Mouse (Mus musculus) intestine, postnatal 0 days (tissue): ENCODE results near the gene Taldo1. TPM values are rescaled to one million over a fixed set of nuclear protein-coding genes. Genes with fewer than 3 reads are reported as not detected.

Source experiments
- ATAC-seq: fragments of 200-750 bp; cut with Nextera tagmentation; 2 replicates; pipeline ENCODE4 v1.8.0; 2017; ENCODE audit warnings: mild to moderate bottlenecking, moderate TSS enrichment, moderate library complexity
- H3K27ac ChIP-seq: fragments of 300-500 bp; sonication (generic); 2 replicates; pipeline ENCODE4 v1.5.1; 2014; ENCODE audit warnings: mild to moderate bottlenecking, low read depth, low read length, moderate library complexity
- H3K27me3 ChIP-seq: fragments of 300-500 bp; sonication (generic); replicated peaks from 2 replicates; pipeline ENCODE4 v1.6.1; 2014; ENCODE audit warnings: low read length, mixed read lengths; ENCODE audit not compliant: control insufficient read depth, insufficient read depth
- H3K36me3 ChIP-seq: fragments of 300-500 bp; sonication (generic); 2 replicates; pipeline ENCODE4 v1.6.1; 2014; ENCODE audit warnings: mild to moderate bottlenecking, moderate library complexity; ENCODE audit not compliant: control insufficient read depth, insufficient read depth
- H3K4me1 ChIP-seq: fragments of 300-500 bp; sonication (generic); replicated peaks from 2 replicates; pipeline ENCODE4 v1.6.1; 2014; ENCODE audit warnings: antibody characterized with exemption, low read length, mixed read lengths; ENCODE audit not compliant: control insufficient read depth, insufficient read depth
- H3K4me2 ChIP-seq: fragments of 300-500 bp; sonication (generic); replicated peaks from 2 replicates; pipeline ENCODE4 v1.6.1; 2014; ENCODE audit warnings: low read depth, mild to moderate bottlenecking, moderate library complexity
- H3K4me3 ChIP-seq: fragments of 300-500 bp; sonication (generic); 2 replicates; pipeline ENCODE4 v1.5.1; 2014; ENCODE audit warnings: low read depth, low read length
- H3K9ac ChIP-seq: fragments of 300-500 bp; sonication (generic); 2 replicates; pipeline ENCODE4 v1.6.1; 2014; ENCODE audit warnings: mild to moderate bottlenecking, low read depth, low read length
- H3K9me3 ChIP-seq: fragments of 300-500 bp; sonication (generic); 2 replicates; pipeline ENCODE4 v1.6.1; 2016; ENCODE audit warnings: mixed run types; ENCODE audit not compliant: control insufficient read depth
- CTCF ChIP-seq: sonication (generic); IDR thresholded peaks from 2 replicates; pipeline ENCODE4 v1.5.1; 2016; ENCODE audit warnings: low read depth, mild to moderate bottlenecking, control low read depth, antibody characterized with exemption, moderate library complexity
- WGBS: fragments of 180-500 bp; shearing (Covaris S2); extraction: QIAGEN DNeasy Blood & Tissue Kit; methylation state at CpG from one replicate; pipeline ENCODE4 v1.1.7; 2014; 5-methylcytosine and 5-hydroxymethylcytosine counted together
- polyA plus RNA-seq: library from polyadenylated mRNA; unstranded; fragments of >200 nt; fragmentation: Nextera tagmentation; extraction: Ambion mirVana; gene quantifications from 2 replicates; pipeline ENCODE4 v1.2.1, GENCODE M21; 2015

Taldo1 gene
- 706 and 711 TPM in 2 replicates for polyA plus RNA-seq

DNA sequence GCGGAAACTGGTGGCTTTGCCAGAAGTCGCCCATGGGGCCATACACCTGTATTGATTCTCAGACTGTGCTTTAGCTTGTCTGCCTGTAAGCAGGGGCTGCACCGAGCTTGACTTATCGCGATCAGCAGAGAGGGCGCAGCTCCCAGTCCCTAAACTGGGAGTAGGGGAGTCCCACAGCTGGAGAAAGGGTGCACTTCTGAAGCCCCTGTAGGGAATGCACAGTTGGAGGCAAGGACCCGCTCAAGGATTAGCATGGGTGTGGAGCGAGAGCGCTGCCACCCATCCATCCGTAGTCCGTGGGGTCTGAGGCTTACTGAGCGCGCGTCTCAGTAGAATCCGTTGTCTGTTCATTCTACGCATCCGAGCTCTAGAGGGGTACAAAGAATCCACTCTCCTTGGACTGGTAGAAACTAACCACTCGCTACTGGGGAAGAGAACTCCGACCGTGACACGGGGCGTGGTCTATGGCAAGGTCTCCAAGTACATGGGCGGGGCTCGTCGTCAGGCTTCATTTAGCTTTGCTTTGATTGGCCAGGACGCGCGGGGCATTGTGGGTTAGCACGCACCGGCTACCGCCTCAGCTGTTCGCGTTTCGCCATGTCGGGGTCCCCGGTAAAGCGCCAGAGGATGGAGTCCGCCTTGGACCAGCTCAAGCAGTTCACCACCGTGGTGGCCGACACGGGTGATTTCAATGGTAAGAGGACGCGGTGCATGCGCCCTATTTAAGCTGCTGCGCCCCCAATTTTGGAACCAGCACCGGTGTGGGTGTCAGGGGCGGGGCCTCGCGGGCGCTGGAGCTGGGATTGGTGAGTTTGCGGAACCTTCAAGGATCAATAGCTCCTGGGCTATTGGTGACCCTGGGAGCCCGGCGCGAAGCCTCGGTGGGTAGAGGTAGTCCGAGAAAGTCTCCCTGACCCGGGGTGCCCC lies at the start of gene Taldo1:
Gene Taldo1, plus strand, starts transcription at position 575 of the 927 bp plus-strand sequence.
- Histone ChIP-seq H3K27ac (peak within 1 kb of the TSS; percentile 97), H3K27me3 (no peaks in the 10 kb centered on the region), H3K9ac (peak within 1 kb of the TSS; percentile 67), H3K36me3 (peaks cover 8% of the 10 kb centered on the region), H3K4me3 (peak within 1 kb of the TSS; percentile 71), H3K9me3 (no peaks in the 10 kb centered on the region), H3K4me2 (peak within 1 kb of the TSS; percentile 94), H3K4me1 (peaks cover 3% of the 10 kb centered on the region)
- WGBS: under 1% methylated on average over 57 of the region's 57 CpGs
- no peak for TF ChIP-seq CTCF
- ATAC-seq: peak; percentile 71

DNA sequence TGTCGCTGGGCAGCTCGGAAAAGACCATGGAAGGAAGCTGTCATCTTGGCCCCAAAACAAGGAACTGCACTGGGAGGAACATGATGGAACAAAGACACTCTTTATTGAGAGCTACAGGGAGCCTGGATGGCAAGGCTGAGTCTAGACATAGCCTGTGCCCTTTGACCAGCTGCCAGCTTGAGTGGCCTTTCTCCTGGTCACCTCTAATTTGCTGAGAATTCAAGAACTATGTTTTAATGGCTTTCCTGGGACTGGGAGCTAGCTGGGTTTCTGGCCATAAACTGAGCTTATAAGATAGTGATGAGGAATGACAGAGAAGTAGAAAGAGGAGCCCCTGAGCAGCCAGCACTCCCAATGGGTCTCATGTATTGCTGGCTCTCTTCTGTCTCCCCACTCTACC lies 48.8 kb upstream of the Taldo1 start:
- Histone ChIP-seq H3K36me3 (peaks cover 8% of the 10 kb centered on the region; the same call in 1 of the 2 replicates), H3K9ac (peak overlapping the region; percentile 34; the same call in 1 of the 2 replicates), H3K4me3 (no peak overlapping the region), H3K9me3 (no peaks in the 10 kb centered on the region), H3K4me2 (peak overlapping the region; percentile 48), H3K27me3 (no peaks in the 10 kb centered on the region), H3K4me1 (peaks cover 14% of the 10 kb centered on the region; the same call in 1 of the 2 replicates), H3K27ac (peak overlapping the region; percentile 98)
- 48% methylated on average over 2 of the region's 2 CpGs for WGBS
- peak; percentile 7 for ATAC-seq
- no peak for TF ChIP-seq CTCF

DNA sequence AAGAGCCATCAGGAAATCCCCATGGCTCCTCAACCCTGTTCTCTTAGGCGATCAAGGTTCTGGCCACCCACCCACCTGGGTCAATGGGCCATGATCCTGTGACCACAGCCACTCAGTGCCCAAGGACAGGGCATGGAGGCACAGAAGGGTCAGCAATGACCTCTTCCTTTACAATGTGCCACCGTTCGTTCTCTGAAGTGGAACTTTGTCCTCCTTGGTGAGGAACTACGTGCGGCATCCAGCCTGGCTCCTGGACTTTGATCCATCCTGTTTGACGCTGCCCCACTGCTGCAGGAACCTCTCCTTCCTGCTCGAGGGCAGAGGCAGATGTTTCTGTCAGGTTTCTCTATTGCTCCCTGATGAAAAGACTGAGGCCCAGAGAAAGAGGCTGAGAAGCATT lies 48.3 kb upstream of the Taldo1 start:
- H3K27ac ChIP-seq: peak overlapping the region; percentile 98
- no peaks in the 10 kb centered on the region for H3K9me3 ChIP-seq
- no peaks in the 10 kb centered on the region for H3K27me3 ChIP-seq
- WGBS: 38% methylated on average over 7 of the region's 7 CpGs
- H3K4me1 ChIP-seq: 0 out of 2 replicates have a peak, but pooled peaks cover 12% of the 10 kb centered on the region
- no peak for TF ChIP-seq CTCF
- no peak overlapping the region for H3K4me3 ChIP-seq
- peak overlapping the region; percentile 34; the same call in 1 of the 2 replicates for H3K9ac ChIP-seq
- peak overlapping the region; percentile 48 for H3K4me2 ChIP-seq
- ATAC-seq: peak; percentile 44
- peaks cover 8% of the 10 kb centered on the region; the same call in 1 of the 2 replicates for H3K36me3 ChIP-seq

DNA sequence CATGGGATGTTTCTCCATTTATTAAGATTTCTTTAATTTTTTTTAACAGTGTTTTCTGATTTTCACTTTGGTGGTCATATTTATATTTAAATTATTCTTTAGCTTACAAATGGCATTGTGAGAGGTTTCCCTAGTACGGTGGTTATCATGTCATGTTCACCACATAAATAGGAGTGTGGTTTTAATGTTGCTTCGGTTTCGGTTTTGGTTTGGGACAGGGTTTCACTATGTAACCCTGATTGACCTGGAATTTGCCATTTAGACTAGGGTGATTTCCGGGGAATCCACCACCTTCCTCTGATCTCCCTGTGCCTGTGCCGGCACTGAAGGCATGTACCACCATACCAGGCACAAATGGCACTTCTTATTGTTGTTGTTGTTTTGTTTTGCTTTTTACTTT lies 47.2 kb upstream of the Taldo1 start:
- Histone ChIP-seq H3K9me3 (no peaks in the 10 kb centered on the region), H3K36me3 (peaks cover 8% of the 10 kb centered on the region; the same call in 1 of the 2 replicates), H3K9ac (no peak overlapping the region), H3K4me2 (no peak overlapping the region), H3K4me1 (0 out of 2 replicates have a peak, but pooled peaks cover 12% of the 10 kb centered on the region), H3K27me3 (no peaks in the 10 kb centered on the region), H3K27ac (no peak overlapping the region), H3K4me3 (no peak overlapping the region)
- TF ChIP-seq CTCF: no peak
- no peak for ATAC-seq
- WGBS: 88% methylated on average over 5 of the region's 5 CpGs

DNA sequence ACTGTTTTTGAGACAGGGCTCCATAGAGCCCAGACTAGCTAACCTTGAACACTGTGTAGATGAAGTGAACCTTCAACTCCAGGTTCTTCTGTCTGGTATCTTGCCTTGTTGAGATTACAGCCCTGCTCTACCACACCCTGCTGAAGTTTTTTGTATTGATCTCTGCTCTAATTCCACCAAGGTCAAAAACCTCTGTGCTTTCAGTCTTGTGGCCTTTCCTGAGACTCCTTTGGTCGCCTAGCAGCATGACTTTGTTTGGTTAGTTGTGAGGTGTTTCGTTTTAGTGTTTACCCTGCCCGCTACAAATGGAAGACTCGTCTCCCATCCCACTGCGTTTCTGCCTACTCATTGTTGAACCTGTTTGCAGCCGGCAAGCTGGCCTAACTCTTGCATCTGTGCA lies 40.9 kb upstream of the Taldo1 start:
- TF ChIP-seq CTCF: no peak
- H3K27me3 ChIP-seq: no peaks in the 10 kb centered on the region
- peak overlapping the region; percentile 42 for H3K27ac ChIP-seq
- H3K4me1 ChIP-seq: no peaks in the 10 kb centered on the region; the same call in 1 of the 2 replicates
- peak; percentile 73 for ATAC-seq
- H3K9me3 ChIP-seq: no peaks in the 10 kb centered on the region
- H3K9ac ChIP-seq: no peak overlapping the region
- WGBS: 30% methylated on average over 6 of the region's 6 CpGs
- H3K4me2 ChIP-seq: no peak overlapping the region
- H3K4me3 ChIP-seq: no peak overlapping the region
- H3K36me3 ChIP-seq: peaks cover 15% of the 10 kb centered on the region; the same call in 1 of the 2 replicates

DNA sequence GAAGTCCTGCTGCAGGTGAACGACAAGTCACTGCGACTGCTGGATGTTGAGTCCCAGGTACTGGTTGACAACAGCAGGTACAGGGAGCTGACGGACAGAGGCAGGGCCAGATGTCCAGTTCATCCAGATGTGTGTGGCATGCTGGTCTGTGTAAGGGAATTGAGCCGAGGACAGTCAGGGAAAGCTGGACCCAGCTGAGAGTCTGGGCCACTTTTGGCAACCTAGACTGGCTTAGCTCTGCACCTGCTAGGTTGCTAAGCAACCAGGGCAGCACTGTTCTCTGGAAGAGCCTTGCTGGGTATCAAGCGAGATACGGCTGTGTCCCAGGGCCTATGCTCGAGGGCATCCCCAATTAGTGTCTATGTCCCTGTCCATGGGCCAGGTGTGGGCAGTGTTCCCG lies 36.9 kb upstream of the Taldo1 start:
- no peaks in the 10 kb centered on the region for H3K9me3 ChIP-seq
- no peak for ATAC-seq
- no peaks in the 10 kb centered on the region for H3K27me3 ChIP-seq
- WGBS: 82% methylated on average over 8 of the region's 8 CpGs
- H3K9ac ChIP-seq: no peak overlapping the region
- H3K36me3 ChIP-seq: peaks cover 34% of the 10 kb centered on the region; the same call in 1 of the 2 replicates
- H3K4me1 ChIP-seq: no peaks in the 10 kb centered on the region; the same call in 1 of the 2 replicates
- H3K4me3 ChIP-seq: no peak overlapping the region
- no peak overlapping the region for H3K27ac ChIP-seq
- H3K4me2 ChIP-seq: no peak overlapping the region
- no peak for TF ChIP-seq CTCF
